Mouse (Mus musculus) midbrain, embryonic 10.5 days (tissue): Measurements from ENCODE around the gene Morn1. TPM values are rescaled to one million over a fixed set of nuclear protein-coding genes. Genes with fewer than 3 reads are reported as not detected.

Experiments
- DNase-seq: peaks from one replicate; pipeline ENCODE4 v3.0.0-alpha.2; 2017; ENCODE audit warnings: low spot score
- H3K27ac ChIP-seq: fragments of 300-500 bp; sonication (generic); replicated peaks from 2 replicates; pipeline ENCODE4 v1.5.1; 2016; ENCODE audit warnings: mild to moderate bottlenecking
- H3K27me3 ChIP-seq: fragments of 300-500 bp; sonication (generic); 2 replicates; pipeline ENCODE4 v1.6.1; 2016; ENCODE audit warnings: low read depth, mild to moderate bottlenecking; ENCODE audit not compliant: poor library complexity, severe bottlenecking
- H3K36me3 ChIP-seq: fragments of 300-500 bp; sonication (generic); 2 replicates; pipeline ENCODE4 v1.6.1; 2016; ENCODE audit warnings: mild to moderate bottlenecking, moderate library complexity
- H3K4me1 ChIP-seq: fragments of 300-500 bp; sonication (generic); 2 replicates; pipeline ENCODE4 v1.6.1; 2016
- H3K4me3 ChIP-seq: fragments of 300-500 bp; sonication (generic); 2 replicates; pipeline ENCODE4 v1.5.1; 2016; ENCODE audit warnings: mild to moderate bottlenecking, moderate library complexity
- H3K9me3 ChIP-seq: fragments of 300-500 bp; sonication (generic); replicated peaks from 2 replicates; pipeline ENCODE4 v1.6.1; 2016; ENCODE audit warnings: mild to moderate bottlenecking
- WGBS: fragments of 180-500 bp; shearing (Covaris S2); methylation state at CpG from one replicate; pipeline ENCODE4 v1.1.7; 2016; 5-methylcytosine and 5-hydroxymethylcytosine counted together
- polyA plus RNA-seq: library from polyadenylated mRNA; unstranded; fragments of >200 nt; fragmentation: Nextera tagmentation; extraction: Ambion mirVana; gene quantifications from 2 replicates; pipeline ENCODE4 v1.2.1, GENCODE M21; 2016

Morn1 gene
- polyA plus RNA-seq, 1 experiment from 2014 or later, result 5.1 TPM

DNA sequence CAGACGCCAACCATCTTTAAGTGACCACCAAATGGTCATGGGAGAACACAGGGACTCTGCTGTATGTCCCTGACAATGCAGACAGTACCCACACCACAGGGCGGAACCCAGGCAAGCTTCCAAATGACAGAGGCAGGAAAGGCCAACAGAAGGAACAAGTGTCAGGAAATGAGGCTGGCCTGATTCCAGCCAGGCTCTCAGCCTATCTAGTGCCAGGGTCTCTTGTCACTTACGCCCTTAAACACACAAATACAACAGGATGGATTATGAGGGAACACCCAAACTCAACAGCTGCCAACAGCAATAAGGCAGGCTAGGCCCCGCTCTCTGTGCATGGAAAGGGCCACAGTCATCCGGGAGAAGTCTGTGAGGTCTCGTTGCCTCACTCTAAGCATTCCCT is 78.2 kb downstream of the Morn1 start:
- H3K4me1 ChIP-seq, result peaks cover 66% of the 10 kb centered on the region
- H3K27me3 ChIP-seq, result no peaks in the 10 kb centered on the region
- no peak overlapping the region for H3K27ac ChIP-seq
- no peak overlapping the region for H3K4me3 ChIP-seq
- peaks cover 28% of the 10 kb centered on the region for H3K36me3 ChIP-seq
- no peak for DNase-seq
- 90% methylated on average over 6 of the region's 6 CpGs for WGBS
- H3K9me3 ChIP-seq, result no peaks in the 10 kb centered on the region

DNA sequence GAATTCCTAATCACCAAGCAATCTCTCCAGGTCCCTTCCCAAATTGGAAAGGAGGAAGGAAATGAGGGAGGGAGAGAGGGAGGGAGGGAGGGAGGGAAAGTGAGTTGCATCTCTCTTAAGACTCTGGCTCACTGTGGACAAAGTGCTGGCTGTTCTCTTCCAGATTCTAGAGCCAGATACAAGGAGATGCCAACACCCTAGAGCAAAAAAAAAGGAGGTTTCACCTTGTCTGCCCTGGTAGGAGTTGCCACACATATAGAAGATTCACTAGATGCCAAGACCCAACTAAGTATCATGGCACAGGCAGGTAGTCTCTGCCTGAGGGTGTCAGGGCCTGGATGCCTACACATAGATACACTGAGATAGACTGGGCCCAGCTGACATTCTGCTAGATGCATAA is 79.5 kb downstream of the Morn1 start:
- Histone ChIP-seq H3K9me3 (no peaks in the 10 kb centered on the region), H3K4me1 (peaks cover 65% of the 10 kb centered on the region), H3K27me3 (no peaks in the 10 kb centered on the region), H3K4me3 (no peak overlapping the region), H3K27ac (no peak overlapping the region), H3K36me3 (peaks cover 16% of the 10 kb centered on the region; the same call in 1 of the 2 replicates)
- DNase-seq, result no peak

DNA sequence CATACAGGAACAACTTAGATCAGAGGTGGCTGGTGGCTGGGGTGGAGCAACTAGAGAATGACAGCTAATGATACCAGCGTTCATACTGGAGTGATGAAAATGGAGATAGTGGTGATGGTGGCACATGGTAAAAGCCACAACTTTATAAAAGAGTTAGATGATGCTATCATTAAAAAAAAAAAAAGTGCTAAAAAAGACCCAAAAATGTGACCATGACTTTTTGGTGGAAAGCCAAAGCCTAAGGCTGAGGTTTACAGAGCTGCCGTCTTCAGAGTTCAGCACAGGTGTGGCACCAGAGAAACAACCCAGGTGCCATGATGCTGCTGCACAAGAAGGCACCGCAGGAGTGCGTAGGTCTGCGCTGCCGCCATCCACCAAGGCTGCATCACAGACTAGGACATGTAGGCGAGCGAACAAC is 82.5 kb downstream of the Morn1 start:
- H3K36me3 ChIP-seq, result peaks cover 16% of the 10 kb centered on the region; the same call in 1 of the 2 replicates
- H3K4me3 ChIP-seq, result no peak overlapping the region
- no peaks in the 10 kb centered on the region for H3K9me3 ChIP-seq
- 97% methylated on average over 8 of the region's 8 CpGs for WGBS
- H3K27me3 ChIP-seq, result no peaks in the 10 kb centered on the region
- no peak overlapping the region for H3K27ac ChIP-seq
- no peak for DNase-seq
- peaks cover 65% of the 10 kb centered on the region for H3K4me1 ChIP-seq

DNA sequence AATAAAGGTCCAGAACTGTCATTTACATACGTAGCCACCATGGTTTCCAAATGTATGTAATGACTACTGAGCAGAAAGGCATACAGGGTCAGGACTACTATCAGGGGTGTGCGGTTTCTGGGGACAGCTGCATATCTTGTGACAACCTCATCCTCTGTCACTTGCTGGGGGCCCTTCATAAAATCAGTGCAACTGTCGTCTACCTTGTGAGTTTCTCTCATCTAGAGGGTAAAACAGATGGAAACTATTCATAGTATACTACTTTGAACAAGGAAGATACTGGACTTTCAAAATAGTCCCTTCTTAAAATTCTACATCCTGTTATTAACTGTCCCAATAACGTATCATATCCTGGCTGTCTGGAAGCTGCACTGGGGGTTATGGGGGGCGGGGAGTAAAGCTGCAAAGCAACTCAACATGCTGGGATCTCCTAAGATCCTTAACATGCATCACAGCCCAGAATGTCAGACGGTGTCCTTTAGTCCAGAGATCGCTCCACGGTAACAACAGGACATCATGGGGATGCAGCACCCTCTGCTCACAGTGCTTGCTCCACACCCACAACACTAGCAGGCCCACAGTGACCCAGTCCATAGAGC is 84.3 kb downstream of the Morn1 start:
- peaks cover 71% of the 10 kb centered on the region for H3K4me1 ChIP-seq
- DNase-seq, result no peak
- H3K36me3 ChIP-seq, result peaks cover 12% of the 10 kb centered on the region; the same call in 1 of the 2 replicates
- peak overlapping the region; percentile 35; the same call in 1 of the 2 replicates for H3K27ac ChIP-seq
- 91% methylated on average over 8 of the region's 8 CpGs for WGBS
- H3K27me3 ChIP-seq, result no peaks in the 10 kb centered on the region
- H3K9me3 ChIP-seq, result no peaks in the 10 kb centered on the region
- no peak overlapping the region for H3K4me3 ChIP-seq

DNA sequence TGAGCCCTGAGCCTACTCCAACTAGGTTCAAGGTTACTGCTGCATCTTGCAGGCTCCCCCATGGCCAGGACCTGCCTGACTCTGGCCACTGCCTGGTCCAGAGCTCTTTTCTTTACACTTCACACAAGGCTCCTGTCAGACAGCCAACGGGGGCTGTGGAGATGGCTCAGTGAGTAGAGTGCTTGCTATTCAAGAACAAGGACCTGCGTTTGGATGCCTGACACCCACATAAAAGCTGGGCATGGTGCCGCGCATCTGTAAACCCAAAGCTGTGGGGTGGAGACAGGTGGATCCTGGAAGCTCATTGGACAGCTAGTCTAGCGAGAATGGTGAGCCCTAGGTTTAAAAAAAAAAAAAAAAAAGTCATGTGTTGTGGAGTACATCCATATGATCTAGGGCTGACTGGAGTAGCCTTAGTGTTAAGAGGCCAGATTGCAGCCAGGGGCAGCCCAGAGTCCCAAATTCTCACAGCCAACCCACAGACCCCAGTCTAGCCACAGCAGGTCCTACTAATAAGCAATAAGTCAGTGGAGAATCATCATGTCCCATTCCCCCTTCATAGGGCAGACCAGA is 85.7 kb downstream of the Morn1 start:
- Histone ChIP-seq H3K27me3 (no peaks in the 10 kb centered on the region), H3K4me1 (peaks cover 80% of the 10 kb centered on the region), H3K36me3 (peaks cover 15% of the 10 kb centered on the region), H3K27ac (peak overlapping the region; percentile 94), H3K9me3 (no peaks in the 10 kb centered on the region), H3K4me3 (no peak overlapping the region)
- 82% methylated on average over 5 of the region's 5 CpGs for WGBS
- DNase-seq, result no peak

DNA sequence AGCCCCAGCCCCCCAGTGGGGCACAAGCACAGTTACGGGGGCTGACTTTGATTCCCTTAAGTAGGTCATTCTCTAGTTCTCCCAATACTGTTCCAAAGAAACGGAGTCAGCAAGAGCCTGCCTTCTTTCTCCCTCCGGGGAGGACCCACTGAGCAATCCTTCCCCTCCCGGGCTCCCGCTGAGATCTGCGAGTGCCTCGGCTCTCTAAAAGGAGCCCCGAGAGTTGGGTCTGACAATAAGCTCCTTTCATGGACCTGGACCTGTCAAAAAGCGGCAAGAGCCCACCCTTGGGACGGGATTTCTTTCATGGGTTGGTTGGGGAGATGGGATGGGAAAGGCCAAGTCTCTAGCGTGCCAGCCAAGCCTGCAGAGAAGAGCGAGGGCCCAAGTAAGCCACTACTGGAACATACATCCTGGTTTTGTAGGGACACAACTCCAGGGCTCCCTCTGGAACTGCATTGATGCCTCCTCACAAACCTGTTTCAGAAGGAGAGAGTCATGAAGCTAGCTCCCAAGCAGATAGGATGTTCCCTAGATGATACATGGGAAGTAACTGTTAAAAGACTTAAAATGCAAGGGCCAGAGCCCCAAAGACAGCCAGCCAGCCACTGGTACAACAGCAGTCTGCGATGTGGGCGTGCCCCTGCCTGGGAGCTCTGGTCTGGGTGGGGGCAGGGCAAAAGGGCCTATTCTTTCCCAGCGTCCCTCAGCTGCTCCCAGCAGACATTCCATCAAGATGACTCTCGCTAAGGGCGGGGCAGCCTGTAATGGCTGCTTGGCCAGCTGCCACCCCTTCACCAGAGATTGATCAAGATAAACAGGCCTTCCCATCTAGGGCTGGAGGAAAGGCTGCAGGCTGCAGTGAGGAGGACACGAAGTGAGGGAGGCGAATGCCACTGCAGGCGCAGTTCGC is 86.8 kb downstream of the Morn1 start:
- WGBS, result 9% methylated on average over 21 of the region's 21 CpGs
- DNase-seq, result peak; percentile 86
- H3K36me3 ChIP-seq, result peaks cover 18% of the 10 kb centered on the region
- H3K27me3 ChIP-seq, result no peaks in the 10 kb centered on the region
- H3K27ac ChIP-seq, result peak overlapping the region; percentile 94
- H3K4me3 ChIP-seq, result peak overlapping the region; percentile 41
- peaks cover 87% of the 10 kb centered on the region for H3K4me1 ChIP-seq
- no peaks in the 10 kb centered on the region for H3K9me3 ChIP-seq

DNA sequence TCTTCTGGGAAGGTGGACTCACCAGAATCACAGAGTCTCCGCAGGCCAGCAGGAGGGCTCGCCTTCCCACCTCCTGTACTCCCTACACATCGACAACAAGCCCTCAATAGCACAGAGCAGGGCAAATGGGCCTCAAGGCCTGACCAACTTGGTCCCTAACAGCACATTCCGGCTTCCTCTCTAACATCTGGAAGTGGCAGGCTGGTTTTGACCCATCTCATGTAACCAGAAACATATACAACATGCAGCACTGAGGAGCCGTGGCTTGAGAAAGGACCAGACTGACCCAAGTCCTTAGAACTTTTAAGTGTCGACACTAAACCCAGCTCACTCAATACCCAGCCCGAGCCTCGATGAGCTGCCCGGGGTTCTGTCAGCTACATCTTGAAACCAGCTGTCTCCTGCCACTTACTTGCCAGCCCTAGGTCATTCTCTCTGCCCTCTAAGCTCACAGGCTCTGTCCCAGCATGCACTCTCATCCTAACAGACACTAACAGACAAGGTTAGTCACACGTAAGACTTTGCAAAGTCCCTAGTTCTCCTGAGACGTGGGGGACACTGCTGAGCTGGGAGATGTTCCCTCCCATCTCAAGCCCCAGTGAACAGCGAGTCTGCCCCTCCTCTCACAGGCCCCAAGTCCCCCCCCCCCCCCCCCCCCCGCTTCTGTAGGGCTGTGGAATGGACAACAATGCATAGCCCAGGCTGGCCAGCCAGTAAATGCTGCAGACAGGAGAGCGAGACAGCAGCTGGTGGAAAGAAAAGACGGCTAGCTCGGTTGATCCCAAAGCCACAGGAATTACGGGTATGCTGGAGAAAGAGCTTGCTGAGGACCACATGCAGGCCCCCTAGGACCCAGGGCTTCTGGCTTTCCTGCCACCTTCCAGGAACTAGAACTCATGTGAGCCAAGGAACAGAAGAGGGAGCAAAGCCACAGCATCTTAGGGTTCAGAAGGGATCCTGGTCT is 87.7 kb downstream of the Morn1 start:
- Histone ChIP-seq H3K4me3 (peak overlapping the region; percentile 41), H3K36me3 (peaks cover 18% of the 10 kb centered on the region), H3K9me3 (no peaks in the 10 kb centered on the region), H3K4me1 (peaks cover 90% of the 10 kb centered on the region), H3K27ac (peak overlapping the region; percentile 94), H3K27me3 (no peaks in the 10 kb centered on the region)
- 20% methylated on average over 17 of the region's 17 CpGs for WGBS
- peak; percentile 39 for DNase-seq

DNA sequence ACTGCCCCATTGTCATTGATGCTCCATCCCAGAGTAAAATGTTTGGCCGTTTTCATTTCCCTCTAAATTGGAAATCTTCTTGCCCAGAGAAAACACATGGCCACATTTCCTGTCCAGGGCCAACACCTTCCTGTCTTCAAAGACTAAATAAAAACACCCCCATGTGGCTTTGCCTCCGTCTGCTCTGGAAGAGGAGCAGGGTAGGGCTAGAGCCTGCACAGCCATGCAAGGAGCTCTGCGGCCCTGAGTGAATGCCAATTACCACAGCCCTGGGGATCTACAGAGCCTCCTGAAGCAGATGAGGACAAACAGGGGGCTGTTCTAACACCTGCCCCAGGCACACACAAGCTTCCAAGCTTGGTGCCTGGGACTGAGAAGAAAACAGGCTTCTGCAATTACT is 89.8 kb downstream of the Morn1 start:
- peaks cover 91% of the 10 kb centered on the region for H3K4me1 ChIP-seq
- no peak for DNase-seq
- no peak overlapping the region for H3K4me3 ChIP-seq
- no peaks in the 10 kb centered on the region for H3K9me3 ChIP-seq
- H3K36me3 ChIP-seq, result peaks cover 18% of the 10 kb centered on the region
- H3K27me3 ChIP-seq, result no peaks in the 10 kb centered on the region
- WGBS, result 63% methylated on average over 3 of the region's 3 CpGs
- H3K27ac ChIP-seq, result peak overlapping the region; percentile 94

DNA sequence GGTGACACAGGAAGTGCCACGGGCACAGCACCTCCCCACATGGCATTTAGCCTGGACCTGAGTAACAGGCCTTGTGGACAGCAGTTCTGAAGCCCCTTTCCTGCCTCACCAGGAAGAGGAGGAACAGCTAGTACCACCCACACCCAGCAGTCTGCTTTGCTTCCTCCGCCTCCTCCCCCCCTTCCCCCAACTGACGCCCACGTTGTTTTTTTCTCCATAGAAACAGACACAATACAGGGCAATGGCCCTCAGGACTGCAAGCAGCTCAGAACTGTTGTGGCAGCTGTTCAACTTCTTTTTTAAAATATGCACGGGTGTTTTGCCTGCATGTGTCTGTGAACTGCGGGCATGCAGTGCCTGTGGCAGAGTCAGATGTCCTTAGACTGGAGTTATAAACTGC is 91.9 kb downstream of the Morn1 start:
- H3K4me3 ChIP-seq, result peak overlapping the region; percentile 27
- peak overlapping the region; percentile 94 for H3K27ac ChIP-seq
- H3K9me3 ChIP-seq, result no peaks in the 10 kb centered on the region
- WGBS, result 25% methylated on average over 6 of the region's 6 CpGs
- no peaks in the 10 kb centered on the region for H3K27me3 ChIP-seq
- H3K4me1 ChIP-seq, result peaks cover 85% of the 10 kb centered on the region
- DNase-seq, result peak; percentile 75
- H3K36me3 ChIP-seq, result peaks cover 18% of the 10 kb centered on the region

DNA sequence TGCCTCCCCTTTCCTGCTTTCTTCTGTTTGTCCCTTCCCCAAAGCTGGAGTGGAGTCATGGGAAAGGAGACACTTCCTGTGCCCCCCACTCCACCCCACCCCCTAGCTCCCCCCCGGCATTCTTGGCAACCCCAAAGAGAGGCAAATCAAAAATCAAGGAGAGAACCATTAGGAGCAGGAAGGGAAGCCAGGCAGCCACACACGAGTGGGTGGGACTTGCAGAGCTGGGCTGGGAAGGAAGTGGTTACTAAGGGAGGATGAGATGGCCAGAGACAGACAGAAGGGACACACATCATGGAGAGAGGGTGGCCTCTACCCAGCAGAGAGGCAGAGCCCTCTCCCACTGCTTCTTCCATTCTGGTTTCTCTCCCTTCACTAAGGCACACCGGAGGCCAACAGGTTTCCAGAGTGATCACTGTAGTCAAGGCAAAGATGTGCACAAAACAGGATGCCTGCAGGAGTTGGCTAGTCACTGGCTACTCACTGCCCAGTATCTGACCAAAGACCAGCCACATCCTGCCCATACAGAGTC is 92.7 kb downstream of the Morn1 start:
- no peak for DNase-seq
- Histone ChIP-seq H3K4me3 (peak overlapping the region; percentile 27), H3K27ac (peak overlapping the region; percentile 94), H3K36me3 (peaks cover 25% of the 10 kb centered on the region), H3K9me3 (no peaks in the 10 kb centered on the region), H3K4me1 (peaks cover 85% of the 10 kb centered on the region), H3K27me3 (no peaks in the 10 kb centered on the region)
- 50% methylated on average over 3 of the region's 3 CpGs for WGBS

DNA sequence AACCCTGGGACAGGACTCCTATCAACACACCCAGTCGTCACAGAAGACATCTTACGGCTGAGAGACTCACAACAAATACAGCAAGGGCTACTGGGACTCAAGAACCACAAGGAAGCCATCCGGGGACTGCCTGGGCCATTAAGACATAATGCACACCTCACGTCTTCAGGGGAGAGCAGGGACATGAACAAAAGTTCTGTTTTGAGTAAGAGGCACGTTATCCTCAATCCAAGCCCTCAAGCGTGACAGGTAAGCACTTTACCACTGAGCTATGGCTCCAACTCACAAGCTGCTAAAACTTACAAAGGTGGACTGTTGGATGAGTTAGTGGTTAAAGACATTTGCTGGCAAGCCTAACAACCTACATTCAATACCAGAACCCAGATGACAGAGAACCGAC is 96.8 kb downstream of the Morn1 start:
- peaks cover 24% of the 10 kb centered on the region for H3K36me3 ChIP-seq

More for the DNA sequence above, 96.8 kb downstream of the Morn1 start:
- no peaks in the 10 kb centered on the region for H3K9me3 ChIP-seq
- peaks cover 85% of the 10 kb centered on the region for H3K4me1 ChIP-seq
- 88% methylated on average over 7 of the region's 7 CpGs for whole genome bisulfite sequencing
- no peak overlapping the region for H3K27ac ChIP-seq
- H3K4me3 ChIP-seq, result no peak overlapping the region
- no peaks in the 10 kb centered on the region for H3K27me3 ChIP-seq
- no peak for DNase-seq
